ENCODE assay signal across 12 mouse cellular contexts in the genomic region with DNA sequence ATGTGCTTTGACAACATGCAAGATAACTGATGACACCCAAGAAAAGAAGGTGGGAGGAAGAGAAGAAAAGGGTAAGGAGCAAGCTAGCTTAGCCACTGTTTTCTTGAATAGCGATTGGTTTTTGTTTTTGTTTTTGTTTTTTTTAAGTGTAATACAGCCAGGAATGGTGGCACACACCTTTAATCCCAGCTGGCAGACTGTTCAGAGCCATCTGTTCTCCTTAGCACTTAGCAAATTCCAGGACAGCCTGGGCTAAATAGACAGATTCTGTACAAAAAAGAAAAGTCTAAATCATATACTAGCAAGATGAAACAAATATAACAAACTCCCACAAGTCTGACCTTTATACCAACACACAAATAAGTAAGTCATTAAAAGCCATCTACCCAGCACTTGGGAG.
"Had no signal": no experiment of that assay in that cellular context is flagged by ENCODE, and none has a peak within 500 bp of the region (broad histone marks: within the 10 kb centered on the region; RNA-seq: fewer than 3 reads in every experiment).

No protein-coding gene starts in this region.

- H3K9me3 ChIP-seq: limb, embryonic 10.5 days; liver, embryonic 15.5 days; midbrain, embryonic 13.5 days; stomach, embryonic 15.5 days had no signal

- H3K27me3 ChIP-seq: liver, embryonic 15.5 days; midbrain, embryonic 13.5 days; stomach, embryonic 15.5 days had no signal

- H3K9ac ChIP-seq: liver, embryonic 15.5 days; midbrain, embryonic 13.5 days; stomach, embryonic 15.5 days had no signal

- H3K36me3 ChIP-seq: limb, embryonic 10.5 days; liver, embryonic 15.5 days; midbrain, embryonic 13.5 days; stomach, embryonic 15.5 days had no signal

- H3K4me2 ChIP-seq: liver, embryonic 11.5 days; liver, embryonic 15.5 days; midbrain, embryonic 13.5 days; stomach, embryonic 15.5 days had no signal

- H3K4me3 ChIP-seq: limb, embryonic 10.5 days; liver, embryonic 15.5 days; midbrain, embryonic 13.5 days; stomach, embryonic 15.5 days had no signal

- ATAC-seq: lung, postnatal 0 days; midbrain, embryonic 13.5 days had no signal

- DNase-seq: kidney, postnatal 36 days; lung, adult 2 months; lung, postnatal 36 days; right cerebral cortex, postnatal 14 days; thymus, adult 2 months; thymus, postnatal 25 days had no signal

- H3K4me1 ChIP-seq: midbrain, embryonic 13.5 days had no signal

- H3K27ac ChIP-seq: limb, embryonic 10.5 days; liver, embryonic 15.5 days; midbrain, embryonic 13.5 days; stomach, embryonic 15.5 days had no signal
